Mouse (Mus musculus) liver, embryonic 14.5 days (tissue): ENCODE data around the gene Vmn2r84.

Experiments used
- CTCF ChIP-seq: IDR thresholded peaks from 2 replicates; pipeline ENCODE4 v1.5.1; 2016; ENCODE audit warnings: antibody characterized with exemption, low read depth, control low read depth
- EP300 ChIP-seq: IDR thresholded peaks from 2 replicates; pipeline ENCODE4 v1.6.1; 2016; ENCODE audit warnings: antibody characterized with exemption, low read depth

GRCm38 (mm10) chr10:130344056-130344455 is 50.1 kb downstream of the Vmn2r84 start:
- no peak for TF ChIP-seq CTCF
- TF ChIP-seq EP300, result no peak
